Mouse (Mus musculus) hindbrain, embryonic 15.5 days (tissue): ENCODE results near the gene Slc35e3. TPM values are rescaled to one million over a fixed set of nuclear protein-coding genes. Genes with fewer than 3 reads are reported as not detected.
"Not testable (repeated sequence)": the region's sequence is repeated elsewhere in the genome, so short reads cannot be mapped to it uniquely, and the experiment has no call there.

Experiments used
- ATAC-seq: fragments of 200-750 bp; cut with Nextera tagmentation; 2 replicates; pipeline ENCODE4 v1.8.0; 2017; ENCODE audit warnings: low read depth, moderate number of reproducible peaks, moderate TSS enrichment; ENCODE audit not compliant: low FRiP score
- H3K27ac ChIP-seq: fragments of 300-500 bp; sonication (generic); replicated peaks from 2 replicates; pipeline ENCODE4 v1.5.1; 2015; ENCODE audit warnings: mild to moderate bottlenecking, inconsistent platforms
- H3K27me3 ChIP-seq: fragments of 300-500 bp; sonication (generic); 2 replicates; pipeline ENCODE4 v1.6.1; 2015; ENCODE audit warnings: control low read depth, inconsistent platforms
- H3K36me3 ChIP-seq: fragments of 300-500 bp; sonication (generic); 2 replicates; pipeline ENCODE4 v1.6.1; 2015; ENCODE audit warnings: control low read depth, inconsistent platforms
- H3K4me1 ChIP-seq: fragments of 300-500 bp; sonication (generic); replicated peaks from 2 replicates; pipeline ENCODE4 v1.6.1; 2015; ENCODE audit warnings: control low read depth, inconsistent platforms
- H3K4me2 ChIP-seq: fragments of 300-500 bp; sonication (generic); 2 replicates; pipeline ENCODE4 v1.6.1; 2015; ENCODE audit warnings: moderate library complexity, mild to moderate bottlenecking, inconsistent platforms
- H3K4me3 ChIP-seq: fragments of 300-500 bp; sonication (generic); 2 replicates; pipeline ENCODE4 v1.5.1; 2015; ENCODE audit warnings: mild to moderate bottlenecking, inconsistent platforms
- H3K9ac ChIP-seq: fragments of 300-500 bp; sonication (generic); 2 replicates; pipeline ENCODE4 v1.6.1; 2015; ENCODE audit warnings: inconsistent platforms
- H3K9me3 ChIP-seq: fragments of 300-500 bp; sonication (generic); 2 replicates; pipeline ENCODE4 v1.6.1; 2016; ENCODE audit warnings: control low read depth, inconsistent platforms
- WGBS: fragments of 180-500 bp; shearing (Covaris S2); methylation state at CpG from one replicate; pipeline ENCODE4 v1.1.7; 2015; 5-methylcytosine and 5-hydroxymethylcytosine counted together
- polyA plus RNA-seq: library from polyadenylated mRNA; unstranded; fragments of >200 nt; fragmentation: Nextera tagmentation; extraction: Ambion mirVana; gene quantifications from 2 replicates; pipeline ENCODE4 v1.2.1, GENCODE M21; 2015

Slc35e3 gene
- polyA plus RNA-seq, 1 experiment from 2014 or later: 32.4 TPM

DNA sequence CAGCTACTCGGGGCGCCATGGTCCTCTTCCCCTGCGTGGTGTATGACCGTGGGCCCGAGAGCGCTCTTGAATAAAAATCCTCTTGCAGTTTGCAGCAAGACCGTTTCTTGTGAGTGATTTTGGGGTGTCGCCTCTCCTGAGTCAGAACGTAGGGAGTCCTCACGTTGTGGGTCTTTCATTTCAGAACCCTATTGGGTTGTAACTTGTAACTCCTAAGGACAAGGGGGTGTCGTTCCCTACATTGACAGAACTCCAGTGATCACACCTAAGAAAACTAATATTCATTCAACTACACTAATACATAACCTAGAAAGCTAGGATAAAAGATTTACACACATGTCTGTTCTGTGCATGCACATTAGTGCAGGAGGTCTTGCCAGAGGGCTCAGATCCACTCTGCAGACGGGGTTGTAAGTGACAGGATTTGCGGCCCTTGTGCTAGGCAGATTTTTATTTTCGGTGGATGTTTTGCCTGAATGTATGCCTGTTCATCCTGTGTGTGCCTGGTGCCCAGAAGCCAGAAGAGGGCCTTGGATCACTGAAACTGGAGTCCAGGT, 3.7 kb upstream of the Slc35e3 start:
- Histone ChIP-seq H3K27ac (no peak overlapping the region), H3K9ac (no peak overlapping the region), H3K4me3 (no peak overlapping the region), H3K27me3 (no peaks in the 10 kb centered on the region), H3K4me2 (no peak overlapping the region), H3K4me1 (peaks cover 9% of the 10 kb centered on the region), H3K36me3 (peaks cover 14% of the 10 kb centered on the region), H3K9me3 (no peaks in the 10 kb centered on the region)
- WGBS: 95% methylated on average over 14 of the region's 14 CpGs
- ATAC-seq: no peak

- Histone ChIP-seq H3K9ac (no peak overlapping the region), H3K4me1 (peaks cover 16% of the 10 kb centered on the region), H3K9me3 (no peaks in the 10 kb centered on the region), H3K27me3 (no peaks in the 10 kb centered on the region), H3K4me3 (no peak overlapping the region), H3K4me2 (no peak overlapping the region), H3K27ac (no peak overlapping the region), H3K36me3 (peaks cover 14% of the 10 kb centered on the region)
- 98% methylated on average over 10 of the region's 10 CpGs for WGBS
- no peak for ATAC-seq
Measured at GRCm38 (mm10) chr10:117749050-117749686, 3.0 kb upstream of the Slc35e3 start.

DNA sequence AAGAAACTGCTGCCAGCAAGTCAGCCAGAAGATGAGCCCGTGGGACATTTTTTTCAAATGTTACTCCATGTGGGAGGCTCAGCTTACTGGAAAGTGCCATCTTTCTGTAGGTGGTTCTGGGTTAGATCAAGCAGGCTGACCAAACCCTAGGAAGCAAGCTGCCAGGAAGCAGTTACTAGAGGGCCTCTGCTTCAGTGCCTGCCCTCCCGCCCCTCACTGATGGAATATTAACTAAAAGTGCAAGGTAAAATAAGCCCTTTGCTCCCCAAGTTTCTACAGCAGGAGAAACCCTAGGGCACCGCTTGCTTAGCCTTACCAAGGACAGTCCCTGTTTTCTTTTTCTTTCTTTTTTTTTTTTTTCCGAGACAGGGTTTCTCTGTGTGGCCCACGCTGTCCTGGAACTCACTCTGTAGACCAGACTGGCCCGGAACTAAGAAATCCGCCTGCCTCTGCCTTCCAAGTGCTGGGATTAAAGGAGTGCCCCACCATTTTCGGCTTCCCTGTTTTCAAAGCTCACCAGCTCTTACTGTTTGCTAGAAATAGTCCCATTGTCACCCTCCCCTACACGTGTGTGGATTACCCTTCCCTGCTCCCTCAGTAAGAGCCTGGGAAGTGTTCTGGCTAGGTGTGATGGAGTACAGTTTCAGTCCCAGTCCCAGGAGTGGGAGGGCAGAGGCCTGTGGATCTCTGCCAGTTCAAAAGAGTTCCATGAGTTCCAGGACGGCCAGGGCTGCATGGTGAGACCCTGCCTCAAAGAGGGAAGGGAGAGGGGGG, 2.3 kb upstream of the Slc35e3 start:
- ATAC-seq: no peak
- peaks cover 14% of the 10 kb centered on the region for H3K36me3 ChIP-seq
- H3K9me3 ChIP-seq: no peaks in the 10 kb centered on the region
- H3K9ac ChIP-seq: no peak overlapping the region
- H3K27ac ChIP-seq: no peak overlapping the region
- no peak overlapping the region for H3K4me3 ChIP-seq
- H3K4me2 ChIP-seq: no peak overlapping the region
- H3K4me1 ChIP-seq: peaks cover 23% of the 10 kb centered on the region
- H3K27me3 ChIP-seq: no peaks in the 10 kb centered on the region
- WGBS: 91% methylated on average over 10 of the region's 10 CpGs

DNA sequence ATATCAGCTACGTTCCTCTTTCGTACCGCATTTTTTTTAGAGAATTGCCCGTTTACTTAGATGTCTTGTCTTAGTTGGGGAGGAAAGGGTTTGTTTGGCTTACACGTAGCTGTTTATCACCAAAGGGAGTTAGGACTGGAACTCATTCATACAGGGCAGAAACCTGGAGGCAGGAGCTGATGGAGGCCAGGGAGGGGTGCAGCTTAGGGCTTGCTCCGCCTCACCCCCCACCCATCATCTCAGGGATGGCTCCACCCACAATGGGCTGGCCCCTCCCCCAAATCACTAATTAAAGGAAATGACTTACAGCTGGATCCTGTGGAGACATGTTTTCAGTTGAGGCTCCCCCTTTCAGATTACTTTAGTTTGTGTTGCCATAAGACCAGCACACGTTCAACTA, 1.5 kb upstream of the Slc35e3 start:
- Histone ChIP-seq H3K4me3 (no peak overlapping the region), H3K9me3 (no peaks in the 10 kb centered on the region), H3K4me2 (no peak overlapping the region), H3K27ac (no peak overlapping the region), H3K9ac (no peak overlapping the region), H3K36me3 (peaks cover 14% of the 10 kb centered on the region), H3K4me1 (peaks cover 24% of the 10 kb centered on the region), H3K27me3 (no peaks in the 10 kb centered on the region)
- WGBS: 93% methylated on average over 7 of the region's 7 CpGs
- ATAC-seq: no peak

GRCm38 (mm10) chr10:117745570-117746296, 432 bp downstream of the Slc35e3 start:
- H3K9ac ChIP-seq: peak overlapping the region; percentile 65
- peak overlapping the region; percentile 55 for H3K4me3 ChIP-seq
- not testable (repeated sequence) for H3K27me3 ChIP-seq, H3K9me3 ChIP-seq
- H3K4me1 ChIP-seq: peaks cover 24% of the 10 kb centered on the region
- ATAC-seq: peak; percentile 79
- H3K4me2 ChIP-seq: peak overlapping the region; percentile 71
- H3K36me3 ChIP-seq: peaks cover 11% of the 10 kb centered on the region
- WGBS: under 1% methylated on average over 12 of the region's 46 CpGs
- H3K27ac ChIP-seq: peak overlapping the region; percentile 61

DNA sequence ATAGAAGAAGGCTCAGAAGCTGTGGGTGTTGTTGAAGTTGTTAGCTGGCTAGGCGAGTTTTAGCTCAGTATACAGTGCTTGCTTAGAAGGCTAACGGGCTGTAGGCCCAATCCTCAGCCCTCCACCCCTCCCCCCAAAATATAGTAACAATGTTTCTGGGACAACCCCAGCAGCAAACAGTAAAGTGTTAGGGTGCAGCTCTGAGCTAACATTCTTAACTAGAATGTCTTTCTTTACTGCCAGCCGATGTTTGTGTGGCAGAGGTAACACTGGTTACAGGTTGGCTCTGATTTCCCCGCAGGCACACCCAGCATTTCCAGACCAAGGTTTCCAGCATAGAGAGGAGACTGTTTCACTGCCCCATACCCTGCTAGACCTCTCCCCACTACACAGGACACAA, 2.2 kb downstream of the Slc35e3 start:
- Histone ChIP-seq H3K27me3 (no peaks in the 10 kb centered on the region), H3K9me3 (no peaks in the 10 kb centered on the region), H3K4me1 (peaks cover 24% of the 10 kb centered on the region), H3K4me3 (no peak overlapping the region), H3K4me2 (peak overlapping the region; percentile 71), H3K9ac (0 out of 2 replicates have a peak overlapping the region, but pooled peaks have one; percentile 1), H3K27ac (no peak overlapping the region), H3K36me3 (peaks cover 18% of the 10 kb centered on the region)
- 76% methylated on average over 4 of the region's 4 CpGs for WGBS
- no peak for ATAC-seq

DNA sequence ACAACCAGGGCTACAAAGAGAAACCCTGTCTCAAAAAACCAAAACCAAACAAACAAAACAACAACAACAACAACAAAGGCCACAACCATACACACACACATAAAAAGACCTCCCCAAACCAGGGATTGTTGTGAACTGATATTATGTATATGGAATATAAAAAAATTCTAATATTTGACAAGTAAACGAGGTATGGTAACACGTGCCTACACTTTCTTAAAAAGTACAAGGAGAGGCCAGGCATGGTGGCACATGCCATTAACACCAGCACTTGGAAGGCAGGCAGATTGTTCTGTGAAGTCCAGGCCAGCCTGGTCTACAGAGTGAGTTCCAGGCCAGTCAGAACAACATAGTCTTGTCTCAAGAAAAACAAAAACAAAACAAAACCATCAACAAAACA, 3.0 kb downstream of the Slc35e3 start:
- no peak overlapping the region for H3K27ac ChIP-seq
- no peak overlapping the region for H3K9ac ChIP-seq
- no peak for ATAC-seq
- H3K9me3 ChIP-seq: no peaks in the 10 kb centered on the region
- H3K4me2 ChIP-seq: no peak overlapping the region
- 96% methylated on average over 2 of the region's 2 CpGs for WGBS
- peaks cover 23% of the 10 kb centered on the region for H3K36me3 ChIP-seq
- no peaks in the 10 kb centered on the region for H3K27me3 ChIP-seq
- H3K4me3 ChIP-seq: no peak overlapping the region
- peaks cover 24% of the 10 kb centered on the region for H3K4me1 ChIP-seq

- Histone ChIP-seq H3K4me3 (no peak overlapping the region), H3K4me2 (no peak overlapping the region), H3K4me1 (peaks cover 24% of the 10 kb centered on the region), H3K9me3 (no peaks in the 10 kb centered on the region), H3K27me3 (no peaks in the 10 kb centered on the region), H3K36me3 (peaks cover 27% of the 10 kb centered on the region), H3K27ac (no peak overlapping the region), H3K9ac (no peak overlapping the region)
- 96% methylated on average over 4 of the region's 4 CpGs for WGBS
- ATAC-seq: no peak
Measured at GRCm38 (mm10) chr10:117742618-117743017, 3.5 kb downstream of the Slc35e3 start.

GRCm38 (mm10) chr10:117741698-117742475, 4.3 kb downstream of the Slc35e3 start:
- Histone ChIP-seq H3K4me2 (no peak overlapping the region), H3K36me3 (peaks cover 34% of the 10 kb centered on the region), H3K9ac (no peak overlapping the region), H3K4me3 (no peak overlapping the region), H3K9me3 (no peaks in the 10 kb centered on the region), H3K4me1 (peaks cover 24% of the 10 kb centered on the region), H3K27me3 (no peaks in the 10 kb centered on the region), H3K27ac (no peak overlapping the region)
- no peak for ATAC-seq
- 89% methylated on average over 15 of the region's 15 CpGs for WGBS

GRCm38 (mm10) chr10:117740921-117741320, 5.2 kb downstream of the Slc35e3 start:
- H3K4me1 ChIP-seq: peaks cover 20% of the 10 kb centered on the region
- peaks cover 43% of the 10 kb centered on the region for H3K36me3 ChIP-seq
- no peaks in the 10 kb centered on the region for H3K9me3 ChIP-seq
- no peak overlapping the region for H3K9ac ChIP-seq
- no peak overlapping the region for H3K4me2 ChIP-seq
- no peak overlapping the region for H3K27ac ChIP-seq
- H3K27me3 ChIP-seq: no peaks in the 10 kb centered on the region
- no peak overlapping the region for H3K4me3 ChIP-seq
- no peak for ATAC-seq
- 88% methylated on average over 9 of the region's 9 CpGs for WGBS

- Histone ChIP-seq H3K4me1 (peaks cover 17% of the 10 kb centered on the region), H3K27me3 (no peaks in the 10 kb centered on the region), H3K4me2 (no peak overlapping the region), H3K9ac (no peak overlapping the region), H3K9me3 (no peaks in the 10 kb centered on the region), H3K36me3 (peaks cover 44% of the 10 kb centered on the region), H3K27ac (no peak overlapping the region), H3K4me3 (no peak overlapping the region)
- ATAC-seq: no peak
- 96% methylated on average over 10 of the region's 10 CpGs for WGBS
Measured at GRCm38 (mm10) chr10:117740171-117740570, 6.0 kb downstream of the Slc35e3 start.
